Mouse (Mus musculus) erythroblast, embryonic 14.5 days (primary cell): Measurements from ENCODE around the gene Cldn15.

ENCODE experiments used
- GATA1 ChIP-seq: IDR thresholded peaks from 2 replicates; pipeline ENCODE4 v1.6.1; 2012; ENCODE audit warnings: low read length, inconsistent platforms, mixed read lengths
- TAL1 ChIP-seq: IDR thresholded peaks from 3 replicates; pipeline ENCODE4 v1.6.1; 2012; ENCODE audit warnings: low read length, inconsistent platforms, mixed read lengths

GRCm38 (mm10) chr5:136988420-136988819 lies 22.0 kb downstream of the Cldn15 start:
- no peak for TF ChIP-seq GATA1
- no peak for TF ChIP-seq TAL1
